Mouse (Mus musculus) C2C12 (cell line): ENCODE results near the gene Cenpu. TPM values are rescaled to one million over a fixed set of nuclear protein-coding genes. Genes with fewer than 3 reads are reported as not detected.

Experiments
- H3K27me3 ChIP-seq: one replicate; pipeline ENCODE4 v1.6.1; 2011; ENCODE audit not compliant: control insufficient read depth, insufficient read depth, insufficient read length
- H3K36me3 ChIP-seq: one replicate; pipeline ENCODE4 v1.6.1; 2011; ENCODE audit not compliant: control insufficient read depth, insufficient read depth
- H3K4me3 ChIP-seq: one replicate; pipeline ENCODE4 v1.5.1; 2011; ENCODE audit warnings: mild to moderate bottlenecking, control low read depth; ENCODE audit not compliant: poor library complexity, insufficient read depth, severe bottlenecking
- H3K79me2 ChIP-seq: one replicate; pipeline ENCODE4 v1.6.1; 2011; ENCODE audit not compliant: control insufficient read depth, insufficient read depth
- H3K79me3 ChIP-seq: one replicate; pipeline ENCODE4 v1.6.1; 2011; ENCODE audit warnings: low read depth, control low read depth
- H3ac ChIP-seq: one replicate; pipeline ENCODE3; 2011; ENCODE audit warnings: low read depth; ENCODE audit not compliant: control insufficient read depth, insufficient read length
- CEBPB ChIP-seq: IDR thresholded peaks from one replicate; pipeline ENCODE4 v1.6.1; 2011; ENCODE audit warnings: low read depth, mild to moderate bottlenecking, control low read depth, moderate library complexity
- CTCF ChIP-seq: IDR thresholded peaks from one replicate; pipeline ENCODE4 v1.5.1; 2011; ENCODE audit not compliant: control insufficient read depth, insufficient read depth, insufficient read length
- FOSL1 ChIP-seq: IDR thresholded peaks from one replicate; pipeline ENCODE4 v1.8.0; 2011; ENCODE audit warnings: mild to moderate bottlenecking, low read length; ENCODE audit not compliant: poor library complexity, insufficient read depth, severe bottlenecking
- MAX ChIP-seq: IDR thresholded peaks from one replicate; pipeline ENCODE4 v1.6.1; 2011; ENCODE audit warnings: mild to moderate bottlenecking, control low read depth
- MYOD1 ChIP-seq: IDR thresholded peaks from one replicate; pipeline ENCODE4 v1.6.1; 2011; ENCODE audit warnings: low read depth; ENCODE audit not compliant: control insufficient read depth, insufficient read length
- MYOG ChIP-seq: IDR thresholded peaks from one replicate; pipeline ENCODE4 v1.6.1; 2011; ENCODE audit not compliant: control insufficient read depth, insufficient read length; ENCODE audit errors: extremely low read depth
- USF1 ChIP-seq: IDR thresholded peaks from one replicate; pipeline ENCODE4 v1.6.1; 2011; ENCODE audit warnings: low read depth, mild to moderate bottlenecking, control low read depth, moderate library complexity
- polyA plus RNA-seq: library from polyadenylated mRNA; unstranded; fragments of >200 nt; fragmentation: generic; extraction: Trizol; gene quantifications from one replicate; pipeline ENCODE4 v1.2.1, GENCODE M21; 2012; ENCODE audit warnings: missing spikeins

The Cenpu gene
- polyA plus RNA-seq, 1 experiment, result 9.9 TPM

DNA sequence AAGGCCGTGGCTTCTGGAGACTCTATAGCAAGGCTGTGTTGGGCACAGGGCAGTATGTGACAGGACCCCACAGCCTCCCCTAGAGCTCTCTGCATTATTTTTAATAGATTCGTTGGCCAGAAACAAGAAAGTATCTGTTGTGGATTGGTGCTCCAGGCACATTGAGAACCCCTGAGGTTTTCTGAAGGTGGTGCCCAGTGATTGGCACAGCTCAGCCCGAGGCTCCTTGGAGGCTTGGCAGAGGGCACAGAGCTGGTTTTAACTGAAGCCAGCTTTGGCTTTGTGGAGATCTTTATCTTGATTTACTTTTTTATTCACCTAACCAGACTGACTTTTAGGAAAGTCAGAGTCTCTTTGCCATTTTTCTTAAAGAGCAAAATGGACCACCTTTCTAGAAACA lies 42.4 kb upstream of the Cenpu start:
- no peaks in the 10 kb centered on the region for H3K79me2 ChIP-seq
- H3K27me3 ChIP-seq, result no peaks in the 10 kb centered on the region
- H3K36me3 ChIP-seq, result no peaks in the 10 kb centered on the region
- no peak overlapping the region for H3ac ChIP-seq
- no peak overlapping the region for H3K4me3 ChIP-seq
- H3K79me3 ChIP-seq, result no peaks in the 10 kb centered on the region
- TF ChIP-seq USF1 (no peak), CTCF (no peak)

DNA sequence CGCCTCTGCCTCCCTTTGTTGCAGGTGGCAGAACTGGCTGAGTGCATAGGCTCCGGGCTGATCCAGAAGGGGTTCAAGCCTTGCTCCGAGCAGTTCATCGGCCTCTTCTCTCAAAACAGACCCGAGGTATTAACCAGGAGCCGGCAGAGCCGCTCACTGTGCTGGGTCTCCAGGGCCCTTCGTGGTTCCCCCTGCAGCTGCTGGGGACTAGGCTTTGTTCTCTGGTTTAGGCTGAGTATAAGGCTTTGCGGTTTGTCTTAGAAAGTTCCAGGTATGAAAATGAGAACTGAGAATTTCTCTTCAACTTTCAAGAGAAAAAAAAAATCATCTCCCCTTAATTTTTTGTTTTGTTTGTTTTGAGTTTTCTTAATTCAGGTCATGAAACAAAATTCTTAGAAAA lies 40.5 kb upstream of the Cenpu start:
- Histone ChIP-seq H3K36me3 (no peaks in the 10 kb centered on the region), H3ac (no peak overlapping the region), H3K79me3 (no peaks in the 10 kb centered on the region), H3K4me3 (no peak overlapping the region), H3K79me2 (no peaks in the 10 kb centered on the region), H3K27me3 (no peaks in the 10 kb centered on the region)
- TF ChIP-seq MAX (no peak), CTCF (no peak), USF1 (no peak), MYOG (no peak), CEBPB (no peak), FOSL1 (no peak)

DNA sequence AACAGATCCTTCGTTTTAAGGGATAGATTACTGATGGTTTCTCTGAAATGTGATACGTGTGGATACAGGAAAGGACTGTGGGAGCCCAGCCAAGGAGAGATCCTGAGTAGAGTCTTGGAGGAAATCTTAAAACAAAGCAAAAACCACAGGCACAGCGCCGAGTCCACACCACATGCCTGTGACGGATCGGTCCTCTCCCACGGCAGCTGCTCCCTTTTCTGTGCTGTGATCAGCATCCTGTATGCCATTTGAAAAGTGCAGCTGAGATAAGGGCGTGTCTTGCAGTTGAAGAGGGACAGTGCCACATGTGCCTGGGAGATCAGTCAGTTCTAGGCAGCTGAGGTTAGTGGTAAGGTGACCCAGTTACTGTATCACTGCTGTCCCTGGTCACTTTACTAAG lies 39.3 kb upstream of the Cenpu start:
- no peaks in the 10 kb centered on the region for H3K79me2 ChIP-seq
- H3K36me3 ChIP-seq, result no peaks in the 10 kb centered on the region
- H3ac ChIP-seq, result no peak overlapping the region
- H3K27me3 ChIP-seq, result no peaks in the 10 kb centered on the region
- H3K4me3 ChIP-seq, result no peak overlapping the region
- no peaks in the 10 kb centered on the region for H3K79me3 ChIP-seq
- TF ChIP-seq CEBPB (no peak), MYOD1 (peak; percentile 93)

DNA sequence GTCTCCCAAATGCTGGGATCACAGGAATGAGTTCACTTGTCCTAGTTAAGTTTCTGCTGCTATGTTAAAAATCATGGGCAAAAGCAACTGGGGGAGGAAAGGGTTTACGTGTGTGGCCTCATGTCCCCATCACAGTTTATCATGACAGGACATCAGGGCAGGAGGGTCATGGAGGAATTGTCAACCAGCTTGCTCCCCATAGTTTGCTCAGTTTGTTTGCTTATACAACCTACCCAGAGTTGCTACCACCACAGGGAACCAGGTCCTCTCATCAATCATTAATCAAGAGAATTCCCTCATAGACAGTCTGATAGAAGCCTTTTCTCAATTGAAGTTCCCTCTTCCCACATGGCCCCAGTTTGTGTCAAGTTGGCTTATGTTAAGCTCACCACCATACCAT lies 37.8 kb upstream of the Cenpu start:
- H3K36me3 ChIP-seq, result no peaks in the 10 kb centered on the region
- no peak overlapping the region for H3ac ChIP-seq
- no peak overlapping the region for H3K4me3 ChIP-seq
- H3K79me3 ChIP-seq, result no peaks in the 10 kb centered on the region
- no peaks in the 10 kb centered on the region for H3K79me2 ChIP-seq
- TF ChIP-seq MYOG (no peak), CEBPB (no peak), USF1 (no peak), FOSL1 (no peak), MYOD1 (no peak), CTCF (no peak), MAX (no peak)
- no peaks in the 10 kb centered on the region for H3K27me3 ChIP-seq

DNA sequence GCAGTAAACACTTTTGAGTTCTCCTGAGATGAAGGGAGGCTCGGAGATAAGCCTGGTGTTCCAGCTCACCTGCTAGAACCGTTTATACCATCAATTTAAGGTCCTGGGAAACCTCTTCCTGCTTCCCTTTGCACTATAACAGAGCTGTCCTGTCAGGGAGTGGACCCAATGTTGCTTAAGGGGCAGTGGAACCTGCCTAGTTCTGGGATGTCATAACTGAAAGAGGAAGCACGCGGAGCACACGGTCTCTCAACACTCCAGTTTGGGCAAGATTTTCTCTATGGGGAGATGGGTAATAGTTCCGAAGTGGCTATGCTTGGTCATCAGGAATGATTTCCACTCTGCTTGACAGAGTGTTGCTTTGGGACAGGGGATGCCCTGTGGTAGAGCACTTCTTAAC lies 31.2 kb upstream of the Cenpu start:
- no peaks in the 10 kb centered on the region for H3K79me3 ChIP-seq
- TF ChIP-seq CEBPB (no peak), FOSL1 (no peak), MAX (no peak), CTCF (no peak), USF1 (no peak), MYOG (no peak), MYOD1 (no peak)
- no peak overlapping the region for H3K4me3 ChIP-seq
- H3K27me3 ChIP-seq, result no peaks in the 10 kb centered on the region
- H3K79me2 ChIP-seq, result no peaks in the 10 kb centered on the region
- no peak overlapping the region for H3ac ChIP-seq
- H3K36me3 ChIP-seq, result no peaks in the 10 kb centered on the region

DNA sequence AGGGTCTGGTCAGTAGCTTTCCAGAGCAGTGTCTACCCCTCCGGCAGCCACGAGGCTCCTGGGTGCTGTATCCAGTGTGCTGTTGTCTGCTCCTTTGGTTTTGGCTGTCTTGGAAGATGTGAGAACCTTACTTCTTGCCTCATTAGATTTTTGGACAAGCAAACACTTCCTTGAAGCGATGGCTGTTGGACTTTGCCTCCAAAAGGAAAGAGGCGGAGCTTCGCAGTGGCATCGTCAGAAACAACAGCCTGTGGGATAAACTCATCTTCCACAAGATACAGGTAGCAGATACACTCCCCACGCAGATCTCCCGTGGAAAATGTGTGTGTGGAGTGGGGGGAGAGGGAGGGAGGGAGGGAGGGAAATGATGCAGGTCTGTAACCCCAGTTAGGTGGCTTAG lies 25.7 kb upstream of the Cenpu start:
- Histone ChIP-seq H3K4me3 (no peak overlapping the region), H3K79me2 (no peaks in the 10 kb centered on the region), H3ac (no peak overlapping the region), H3K79me3 (no peaks in the 10 kb centered on the region), H3K36me3 (no peaks in the 10 kb centered on the region), H3K27me3 (no peaks in the 10 kb centered on the region)
- TF ChIP-seq CEBPB (no peak), MYOD1 (no peak), MAX (no peak)

DNA sequence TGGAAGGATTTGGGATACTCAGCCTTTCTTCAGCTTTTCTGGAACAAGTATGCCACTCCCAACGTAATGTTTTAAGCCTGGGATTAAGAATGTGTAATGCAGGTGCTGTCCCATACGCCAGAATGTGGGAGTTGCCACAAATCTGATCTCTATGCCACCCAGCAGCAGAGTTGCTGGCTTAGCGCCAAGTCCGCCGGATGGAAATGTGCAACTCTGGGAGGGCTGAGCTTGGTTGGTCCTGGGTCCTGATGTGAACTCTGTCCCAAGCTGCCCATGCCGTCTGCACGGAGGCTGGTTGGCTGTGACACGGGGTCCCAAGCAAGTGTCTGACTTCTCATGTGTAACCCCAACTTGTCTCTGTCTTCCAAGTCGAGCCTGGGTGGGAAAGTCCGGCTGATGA lies 25.0 kb upstream of the Cenpu start:
- no peak for TF ChIP-seq CEBPB
- no peak for TF ChIP-seq MYOD1
- no peak for TF ChIP-seq MAX
- TF ChIP-seq USF1, result no peak
- no peak for TF ChIP-seq CTCF
- TF ChIP-seq FOSL1, result no peak
- TF ChIP-seq MYOG, result no peak
- no peak overlapping the region for H3K4me3 ChIP-seq
- H3K27me3 ChIP-seq, result no peaks in the 10 kb centered on the region
- H3K79me2 ChIP-seq, result no peaks in the 10 kb centered on the region
- H3ac ChIP-seq, result no peak overlapping the region
- no peaks in the 10 kb centered on the region for H3K36me3 ChIP-seq
- H3K79me3 ChIP-seq, result no peaks in the 10 kb centered on the region
